Mouse (Mus musculus) frontal cortex, postnatal 36 days (tissue): ENCODE results near the gene Abr.

Experiments used
- DNase-seq, 2 experiments: peaks; one replicate each; pipeline ENCODE4 v3.0.0; 2022; ENCODE audit warnings: low spot score in 2 of 2

Gene Abr

GRCm38 (mm10) chr11:76623206-76623961, 1.3 kb upstream of the Abr start:
- DNase-seq = no peak

- no peak for DNase-seq
These were observed 572 bp upstream of the Abr start for GRCm38 (mm10) chr11:76622566-76623205.

GRCm38 (mm10) chr11:76618134-76618533, 4.0 kb downstream of the Abr start:
- DNase-seq = no peak

GRCm38 (mm10) chr11:76614246-76614645, 7.9 kb downstream of the Abr start:
- DNase-seq = no peak

- peak; percentile 73 to 75 for DNase-seq
These were observed 9.4 kb downstream of the Abr start for GRCm38 (mm10) chr11:76612638-76613104.

GRCm38 (mm10) chr11:76610948-76611347, 11.2 kb downstream of the Abr start:
- no peak for DNase-seq

- DNase-seq = no peak
These were observed 15.6 kb downstream of the Abr start for GRCm38 (mm10) chr11:76606521-76606920.

- DNase-seq = no peak
These were observed 22.9 kb downstream of the Abr start for GRCm38 (mm10) chr11:76599219-76599618.

GRCm38 (mm10) chr11:76598757-76599156, 23.4 kb downstream of the Abr start:
- no peak for DNase-seq

GRCm38 (mm10) chr11:76593620-76594326, 28.3 kb downstream of the Abr start:
- DNase-seq = no peak

- no peak for DNase-seq
These were observed 32.4 kb downstream of the Abr start for GRCm38 (mm10) chr11:76589746-76590145.

GRCm38 (mm10) chr11:76588632-76589485, 33.3 kb downstream of the Abr start:
- DNase-seq = no peak

- no peak for DNase-seq
These were observed 34.1 kb downstream of the Abr start for GRCm38 (mm10) chr11:76588032-76588431.

GRCm38 (mm10) chr11:76587333-76587732, 34.8 kb downstream of the Abr start:
- DNase-seq = no peak

- no peak for DNase-seq
These were observed 36.0 kb downstream of the Abr start for GRCm38 (mm10) chr11:76586119-76586518.

GRCm38 (mm10) chr11:76577588-76578257, 44.4 kb downstream of the Abr start:
- peak; percentile 93 to 95 for DNase-seq

GRCm38 (mm10) chr11:76572820-76573385, 49.2 kb downstream of the Abr start:
- peak; percentile 54 to 69 for DNase-seq

GRCm38 (mm10) chr11:76571613-76571929, 50.5 kb downstream of the Abr start:
- no peak for DNase-seq

- DNase-seq = peak; percentile 69 to 74
These were observed 51.1 kb downstream of the Abr start for GRCm38 (mm10) chr11:76570741-76571612.

GRCm38 (mm10) chr11:76570201-76570731, 51.8 kb downstream of the Abr start:
- peak in 1 of 2 experiments; percentile 64 for DNase-seq
